In genomic region chr7:4654221-4654620, GRCm38 (mm10) we compare ENCODE assay signal across 11 mouse cellular contexts. TPM values are rescaled to one million over a fixed set of nuclear protein-coding genes. Genes with fewer than 3 reads are reported as not detected.
A peak's percentile ranks its signal among the peaks of the same experiment; 100 is the strongest.
DNase-seq lines count a peak whose midpoint lies in the region; ATAC-seq and TF ChIP-seq lines count a peak whose summit lies in the region.
"Had no signal": no experiment of that assay in that cellular context is flagged by ENCODE, and none has a peak within 500 bp of the region (broad histone marks: within the 10 kb centered on the region; RNA-seq: fewer than 3 reads in every experiment).

No protein-coding gene starts in this region.

- H3K27me3 ChIP-seq in heart, postnatal 0 days (ENCODE audit: control insufficient read depth, insufficient read depth, low read length), result no peaks in the 10 kb centered on the region
- H3K27me3 ChIP-seq in heart, embryonic 12.5 days (replicated peaks), result no peaks in the 10 kb centered on the region
- no peaks in the 10 kb centered on the region for H3K27me3 ChIP-seq in lung, postnatal 0 days (replicated peaks; ENCODE audit: insufficient read depth, low read length)
- no peaks in the 10 kb centered on the region for H3K27me3 ChIP-seq in hindbrain, postnatal 0 days (ENCODE audit: insufficient read depth, low read length)
- H3K27me3 ChIP-seq in stomach, postnatal 0 days (ENCODE audit: control insufficient read depth, insufficient read depth, low read length), result no peaks in the 10 kb centered on the region

- H3K4me3 ChIP-seq in heart, postnatal 0 days (ENCODE audit: low read depth, low read length), result no peak overlapping the region; the same call in 1 of the 2 replicates
- no peak overlapping the region for H3K4me3 ChIP-seq in heart, embryonic 12.5 days
- no peak overlapping the region for H3K4me3 ChIP-seq in lung, postnatal 0 days (ENCODE audit: low read depth, low read length)
- no peak overlapping the region for H3K4me3 ChIP-seq in hindbrain, postnatal 0 days (ENCODE audit: low read length)
- no peak overlapping the region for H3K4me3 ChIP-seq in stomach, postnatal 0 days (ENCODE audit: low read depth, low read length)

- no peaks in the 10 kb centered on the region for H3K9me3 ChIP-seq in heart, postnatal 0 days (replicated peaks; ENCODE audit: control insufficient read depth, low read length)
- no peaks in the 10 kb centered on the region for H3K9me3 ChIP-seq in heart, embryonic 12.5 days (replicated peaks)
- H3K9me3 ChIP-seq in lung, postnatal 0 days (ENCODE audit: low read length), result no peaks in the 10 kb centered on the region
- H3K9me3 ChIP-seq in hindbrain, postnatal 0 days (ENCODE audit: low read length), result no peaks in the 10 kb centered on the region
- no peaks in the 10 kb centered on the region for H3K9me3 ChIP-seq in stomach, postnatal 0 days (ENCODE audit: control insufficient read depth, low read length)

- WGBS in heart, postnatal 0 days, result 74% methylated on average over 2 of the region's 2 CpGs
- WGBS in heart, embryonic 12.5 days, result 75% methylated on average over 2 of the region's 2 CpGs
- WGBS in lung, postnatal 0 days, result 70% methylated on average over 2 of the region's 2 CpGs
- WGBS in hindbrain, postnatal 0 days, result 82% methylated on average over 2 of the region's 2 CpGs
- WGBS in stomach, postnatal 0 days, result 58% methylated on average over 2 of the region's 2 CpGs

- H3K4me1 ChIP-seq in heart, postnatal 0 days (ENCODE audit: control insufficient read depth, insufficient read depth), result peaks cover 37% of the 10 kb centered on the region
- H3K4me1 ChIP-seq in heart, embryonic 12.5 days (replicated peaks), result peaks cover 54% of the 10 kb centered on the region
- H3K4me1 ChIP-seq in lung, postnatal 0 days (ENCODE audit: insufficient read depth, low read depth, low read length), result peaks cover 19% of the 10 kb centered on the region; the same call in 1 of the 2 replicates
- H3K4me1 ChIP-seq in hindbrain, postnatal 0 days (ENCODE audit: insufficient read depth, low read length), result peaks cover 22% of the 10 kb centered on the region
- 0 out of 2 replicates have a peak, but pooled peaks cover 7% of the 10 kb centered on the region for H3K4me1 ChIP-seq in stomach, postnatal 0 days (replicated peaks; ENCODE audit: control insufficient read depth, insufficient read depth)

- no peak for TF ChIP-seq CTCF in heart, postnatal 0 days (IDR thresholded peaks at IDR 0.05; ENCODE audit: low read depth)
- no peak for TF ChIP-seq CTCF in lung, postnatal 0 days (IDR thresholded peaks at IDR 0.05)
- no peak for TF ChIP-seq CTCF in hindbrain, postnatal 0 days (IDR thresholded peaks at IDR 0.05; ENCODE audit: low read depth)
- no peak for TF ChIP-seq CTCF in stomach, postnatal 0 days (IDR thresholded peaks at IDR 0.05; ENCODE audit: low read depth)

- no peak for TF ChIP-seq EP300 in heart, postnatal 0 days (IDR thresholded peaks at IDR 0.05; ENCODE audit: low read depth)
- no peak for TF ChIP-seq EP300 in lung, postnatal 0 days (IDR thresholded peaks at IDR 0.05)
- TF ChIP-seq EP300 in stomach, postnatal 0 days (optimal IDR thresholded peaks at IDR 0.05), result no peak

- H3K27ac ChIP-seq in heart, postnatal 0 days (ENCODE audit: low read depth), result peak overlapping the region; percentile 65
- no peak overlapping the region for H3K27ac ChIP-seq in heart, embryonic 12.5 days (ENCODE audit: poor library complexity, severe bottlenecking)
- peak overlapping the region; percentile 54 for H3K27ac ChIP-seq in lung, postnatal 0 days (ENCODE audit: low read length)
- peak overlapping the region; percentile 32; the same call in 1 of the 2 replicates for H3K27ac ChIP-seq in hindbrain, postnatal 0 days
- H3K27ac ChIP-seq in stomach, postnatal 0 days (replicated peaks), result peak overlapping the region; percentile 81

- no peak overlapping the region for H3K9ac ChIP-seq in heart, postnatal 0 days (replicated peaks; ENCODE audit: low read depth, low read length)
- H3K9ac ChIP-seq in heart, embryonic 12.5 days, result no peak overlapping the region
- no peak overlapping the region; the same call in 1 of the 2 replicates for H3K9ac ChIP-seq in lung, postnatal 0 days (replicated peaks; ENCODE audit: low read depth)
- H3K9ac ChIP-seq in hindbrain, postnatal 0 days (replicated peaks; ENCODE audit: low read length), result no peak overlapping the region
- peak overlapping the region; percentile 35; the same call in 1 of the 2 replicates for H3K9ac ChIP-seq in stomach, postnatal 0 days (ENCODE audit: low read length)

- peak overlapping the region; percentile 28; the same call in 1 of the 2 replicates for H3K4me2 ChIP-seq in heart, postnatal 0 days (ENCODE audit: low read depth, low read length)
- no peak overlapping the region for H3K4me2 ChIP-seq in heart, embryonic 12.5 days
- H3K4me2 ChIP-seq in lung, postnatal 0 days (replicated peaks; ENCODE audit: low read depth, low read length), result 0 out of 2 replicates have a peak overlapping the region, but pooled peaks have one; percentile 11
- H3K4me2 ChIP-seq in hindbrain, postnatal 0 days (ENCODE audit: low read depth, low read length), result no peak overlapping the region
- H3K4me2 ChIP-seq in stomach, postnatal 0 days (replicated peaks; ENCODE audit: low read depth), result peak overlapping the region; percentile 32; the same call in 1 of the 2 replicates

- 0 out of 2 replicates have a peak, but pooled peaks cover 11% of the 10 kb centered on the region for H3K36me3 ChIP-seq in heart, postnatal 0 days (replicated peaks; ENCODE audit: control insufficient read depth, insufficient read depth, low read length)
- H3K36me3 ChIP-seq in heart, embryonic 12.5 days, result peaks cover 17% of the 10 kb centered on the region; the same call in 1 of the 2 replicates
- H3K36me3 ChIP-seq in lung, postnatal 0 days (ENCODE audit: insufficient read depth, low read length), result no peaks in the 10 kb centered on the region
- H3K36me3 ChIP-seq in hindbrain, postnatal 0 days (ENCODE audit: insufficient read depth, low read length), result 0 out of 2 replicates have a peak, but pooled peaks cover 9% of the 10 kb centered on the region
- no peaks in the 10 kb centered on the region; the same call in 1 of the 2 replicates for H3K36me3 ChIP-seq in stomach, postnatal 0 days (ENCODE audit: control insufficient read depth, insufficient read depth, low read length)

- DNase-seq in heart, postnatal 0 days (ENCODE audit: low spot score), result no peak
- no peak for DNase-seq in lung, postnatal 0 days (ENCODE audit: low spot score)
- DNase-seq in lung, postnatal 10 days, result no peak
- DNase-seq in hindbrain, postnatal 0 days (ENCODE audit: low spot score), result no peak
- no peak for DNase-seq in stomach, postnatal 0 days (ENCODE audit: low spot score)
- no peak for DNase-seq in cerebellum, postnatal 10 days
- DNase-seq: cerebellum, adult 2 months had no signal

- no peak for ATAC-seq in heart, postnatal 0 days (ENCODE audit: insufficient read depth, low read depth)
- no peak for ATAC-seq in heart, embryonic 12.5 days (ENCODE audit: insufficient number of reproducible peaks, low FRiP score)
- ATAC-seq in lung, postnatal 0 days, result no peak
- ATAC-seq in hindbrain, postnatal 0 days, result no peak
- ATAC-seq in stomach, postnatal 0 days (ENCODE audit: low FRiP score, low TSS enrichment), result no peak
- ATAC-seq in megakaryocyte-erythroid progenitor cell, adult 5-6 weeks (replicated peaks; ENCODE audit: low FRiP score, low TSS enrichment, poor library complexity, severe bottlenecking), result no peak

RNA-seq across cellular contexts. Expression of gene Ppp6r1, which starts 4.6 kb away (rescaled TPM):
- total RNA-seq in heart, postnatal 0 days (2014; rRNA removed; ENCODE audit: low replicate concordance), result 101 and 146 TPM in 2 replicates
- 4.9 and 5.7 TPM in 2 replicates for polyA plus RNA-seq in heart, postnatal 0 days (2015; fragmentation: Nextera tagmentation; extraction: Ambion mirVana)
- polyA plus RNA-seq in heart, embryonic 12.5 days (2016; fragmentation: Nextera tagmentation; extraction: Ambion mirVana), result 9.8 and 10.2 TPM in 2 replicates
- 6.8 and 7.5 TPM in 2 replicates for polyA plus RNA-seq in lung, postnatal 0 days (2015; fragmentation: Nextera tagmentation; extraction: Ambion mirVana)
- 136 and 142 TPM in 2 replicates for total RNA-seq in hindbrain, postnatal 0 days (2014; rRNA removed)
- polyA plus RNA-seq in hindbrain, postnatal 0 days (2015; fragmentation: Nextera tagmentation; extraction: Ambion mirVana), result 9.4 and 10.3 TPM in 2 replicates
- polyA plus RNA-seq in stomach, postnatal 0 days (2015; fragmentation: Nextera tagmentation; extraction: Ambion mirVana), result 3.9 and 6.2 TPM in 2 replicates
- total RNA-seq in megakaryocyte-erythroid progenitor cell, adult 5-6 weeks (2014; fragmentation: Nextera tagmentation), result 81.4 and 118 TPM in 2 replicates
- total RNA-seq in megakaryocyte-erythroid progenitor cell, adult 5-6 weeks (2017), result 82.5 and 90.9 TPM in 2 replicates

RNA-seq across cellular contexts. Expression of gene Tmem86b, which starts 23.0 kb away (rescaled TPM):
- total RNA-seq in heart, postnatal 0 days (2014; rRNA removed; ENCODE audit: low replicate concordance), result 4.8 and 11.5 TPM in 2 replicates
- polyA plus RNA-seq in heart, postnatal 0 days (2015; fragmentation: Nextera tagmentation; extraction: Ambion mirVana), result 0.33 and 0.82 TPM in 2 replicates
- polyA plus RNA-seq in heart, embryonic 12.5 days (2016; fragmentation: Nextera tagmentation; extraction: Ambion mirVana), result 3.2 and 3.7 TPM in 2 replicates
- 0.90 and 0.91 TPM in 2 replicates for polyA plus RNA-seq in lung, postnatal 0 days (2015; fragmentation: Nextera tagmentation; extraction: Ambion mirVana)
- total RNA-seq in hindbrain, postnatal 0 days (2014; rRNA removed), result 14.2 and 17.4 TPM in 2 replicates
- polyA plus RNA-seq in hindbrain, postnatal 0 days (2015; fragmentation: Nextera tagmentation; extraction: Ambion mirVana), result 1.1 and 1.5 TPM in 2 replicates
- 0.22 and 0.23 TPM in 2 replicates for polyA plus RNA-seq in stomach, postnatal 0 days (2015; fragmentation: Nextera tagmentation; extraction: Ambion mirVana)
- total RNA-seq in megakaryocyte-erythroid progenitor cell, adult 5-6 weeks (2014; fragmentation: Nextera tagmentation), result 17.6 and 19.4 TPM in 2 replicates
- total RNA-seq in megakaryocyte-erythroid progenitor cell, adult 5-6 weeks (2017), result 7.7 and 15.6 TPM in 2 replicates

RNA-seq across cellular contexts. Expression of gene Hspbp1, which starts 30.6 kb away (rescaled TPM):
- 138 and 156 TPM in 2 replicates for total RNA-seq in heart, postnatal 0 days (2014; rRNA removed; ENCODE audit: low replicate concordance)
- 69.8 and 72.9 TPM in 2 replicates for polyA plus RNA-seq in heart, postnatal 0 days (2015; fragmentation: Nextera tagmentation; extraction: Ambion mirVana)
- polyA plus RNA-seq in heart, embryonic 12.5 days (2016; fragmentation: Nextera tagmentation; extraction: Ambion mirVana), result 78.2 and 84.7 TPM in 2 replicates
- polyA plus RNA-seq in lung, postnatal 0 days (2015; fragmentation: Nextera tagmentation; extraction: Ambion mirVana), result 49.7 and 54.4 TPM in 2 replicates
- total RNA-seq in hindbrain, postnatal 0 days (2014; rRNA removed), result 259 and 288 TPM in 2 replicates
- 172 and 174 TPM in 2 replicates for polyA plus RNA-seq in hindbrain, postnatal 0 days (2015; fragmentation: Nextera tagmentation; extraction: Ambion mirVana)
- 59.1 and 60.7 TPM in 2 replicates for polyA plus RNA-seq in stomach, postnatal 0 days (2015; fragmentation: Nextera tagmentation; extraction: Ambion mirVana)
- 69.0 and 77.0 TPM in 2 replicates for total RNA-seq in megakaryocyte-erythroid progenitor cell, adult 5-6 weeks (2014; fragmentation: Nextera tagmentation)
- total RNA-seq in megakaryocyte-erythroid progenitor cell, adult 5-6 weeks (2017), result 44.9 and 47.4 TPM in 2 replicates

RNA-seq across cellular contexts. Expression of gene Brsk1, which starts 36.2 kb away (rescaled TPM):
- total RNA-seq in heart, postnatal 0 days (2014; rRNA removed; ENCODE audit: low replicate concordance), result 7.1 and 10.9 TPM in 2 replicates
- 0.22 and 0.36 TPM in 2 replicates for polyA plus RNA-seq in heart, postnatal 0 days (2015; fragmentation: Nextera tagmentation; extraction: Ambion mirVana)
- 1.0 and 1.7 TPM in 2 replicates for polyA plus RNA-seq in heart, embryonic 12.5 days (2016; fragmentation: Nextera tagmentation; extraction: Ambion mirVana)
- polyA plus RNA-seq in lung, postnatal 0 days (2015; fragmentation: Nextera tagmentation; extraction: Ambion mirVana), result 0.31 and 0.45 TPM in 2 replicates
- total RNA-seq in hindbrain, postnatal 0 days (2014; rRNA removed), result 195 and 217 TPM in 2 replicates
- 6.7 and 7.1 TPM in 2 replicates for polyA plus RNA-seq in hindbrain, postnatal 0 days (2015; fragmentation: Nextera tagmentation; extraction: Ambion mirVana)
- polyA plus RNA-seq in stomach, postnatal 0 days (2015; fragmentation: Nextera tagmentation; extraction: Ambion mirVana), result 0.36 and 0.42 TPM in 2 replicates
- total RNA-seq in megakaryocyte-erythroid progenitor cell, adult 5-6 weeks (2014; fragmentation: Nextera tagmentation), result not detected in 2 replicates
- not detected in 2 replicates for total RNA-seq in megakaryocyte-erythroid progenitor cell, adult 5-6 weeks (2017)
- total RNA-seq: granulocyte monocyte progenitor cell, adult 5-6 weeks had no signal

RNA-seq across cellular contexts. Expression of gene Ptprh, which starts 50.4 kb away (rescaled TPM):
- not detected in 2 replicates for total RNA-seq in heart, postnatal 0 days (2014; rRNA removed; ENCODE audit: low replicate concordance)
- polyA plus RNA-seq in heart, postnatal 0 days (2015; fragmentation: Nextera tagmentation; extraction: Ambion mirVana), result not detected in 2 replicates
- polyA plus RNA-seq in heart, embryonic 12.5 days (2016; fragmentation: Nextera tagmentation; extraction: Ambion mirVana), result not detected in 2 replicates
- not detected in 2 replicates for polyA plus RNA-seq in lung, postnatal 0 days (2015; fragmentation: Nextera tagmentation; extraction: Ambion mirVana)
- 0.54 and 0.99 TPM in 2 replicates for total RNA-seq in hindbrain, postnatal 0 days (2014; rRNA removed)
- polyA plus RNA-seq in hindbrain, postnatal 0 days (2015; fragmentation: Nextera tagmentation; extraction: Ambion mirVana), result 0.52 and 0.74 TPM in 2 replicates
- polyA plus RNA-seq in stomach, postnatal 0 days (2015; fragmentation: Nextera tagmentation; extraction: Ambion mirVana), result 1.9 TPM in 2 replicates
- not detected in 2 replicates for total RNA-seq in megakaryocyte-erythroid progenitor cell, adult 5-6 weeks (2014; fragmentation: Nextera tagmentation)
- 0.46 TPM in 1 of 2 replicates, not detected in the other for total RNA-seq in megakaryocyte-erythroid progenitor cell, adult 5-6 weeks (2017)
- total RNA-seq: granulocyte monocyte progenitor cell, adult 5-6 weeks had no signal
- polyA plus RNA-seq: limb, embryonic 11.5 days had no signal

Comparison
In these comparisons a context has a peak if more than half of its experiments do, and no peak if none do; other contexts are left out.
1. H3K4me2 ChIP-seq: peak in heart, postnatal 0 days (single experiment), lung, postnatal 0 days (single experiment) and stomach, postnatal 0 days (single experiment); none in heart, embryonic 12.5 days (single experiment) and hindbrain, postnatal 0 days (single experiment).